Mouse (Mus musculus) embryonic facial prominence, embryonic 10.5 days (tissue): ENCODE results near the gene Cryab. TPM values are rescaled to one million over a fixed set of nuclear protein-coding genes. Genes with fewer than 3 reads are reported as not detected.

Source experiments
- DNase-seq: peaks from one replicate; pipeline ENCODE4 v3.0.0-alpha.2; 2017; ENCODE audit warnings: low spot score
- H3K27ac ChIP-seq: fragments of 300-500 bp; sonication (generic); replicated peaks from 2 replicates; pipeline ENCODE4 v1.5.1; 2016; ENCODE audit warnings: mild to moderate bottlenecking
- H3K27me3 ChIP-seq: fragments of 300-500 bp; sonication (generic); replicated peaks from 2 replicates; pipeline ENCODE4 v1.6.1; 2016; ENCODE audit warnings: low read depth, mild to moderate bottlenecking; ENCODE audit not compliant: poor library complexity, severe bottlenecking
- H3K36me3 ChIP-seq: fragments of 300-500 bp; sonication (generic); replicated peaks from 2 replicates; pipeline ENCODE4 v1.6.1; 2016; ENCODE audit warnings: mild to moderate bottlenecking, moderate library complexity
- H3K4me1 ChIP-seq: fragments of 300-500 bp; sonication (generic); 2 replicates; pipeline ENCODE4 v1.6.1; 2016
- H3K4me3 ChIP-seq: fragments of 300-500 bp; sonication (generic); 2 replicates; pipeline ENCODE4 v1.5.1; 2016; ENCODE audit warnings: mild to moderate bottlenecking, moderate library complexity
- H3K9me3 ChIP-seq: fragments of 300-500 bp; sonication (generic); 2 replicates; pipeline ENCODE4 v1.6.1; 2016; ENCODE audit warnings: mild to moderate bottlenecking
- WGBS: fragments of 180-500 bp; shearing (Covaris S2); methylation state at CpG from one replicate; pipeline ENCODE4 v1.1.7; 2016; 5-methylcytosine and 5-hydroxymethylcytosine counted together
- polyA plus RNA-seq: library from polyadenylated mRNA; unstranded; fragments of >200 nt; fragmentation: Nextera tagmentation; extraction: Ambion mirVana; gene quantifications from 2 replicates; pipeline ENCODE4 v1.2.1, GENCODE M21; 2016

The Cryab gene
- polyA plus RNA-seq, 1 experiment from 2014 or later, result 12.9 TPM

GRCm38 (mm10) chr9:50727171-50727924, 23.8 kb upstream of the Cryab start:
- H3K4me1 ChIP-seq, result peaks cover 66% of the 10 kb centered on the region
- H3K27ac ChIP-seq, result peak overlapping the region; percentile 96
- peaks cover 9% of the 10 kb centered on the region; the same call in 1 of the 2 replicates for H3K27me3 ChIP-seq
- WGBS, result 3% methylated on average over 30 of the region's 30 CpGs
- H3K9me3 ChIP-seq, result no peaks in the 10 kb centered on the region
- H3K4me3 ChIP-seq, result peak overlapping the region; percentile 81
- peaks cover 6% of the 10 kb centered on the region for H3K36me3 ChIP-seq
- DNase-seq, result peak; percentile 68

GRCm38 (mm10) chr9:50727925-50728651, 23.0 kb upstream of the Cryab start:
- Histone ChIP-seq H3K4me1 (peaks cover 69% of the 10 kb centered on the region), H3K9me3 (no peaks in the 10 kb centered on the region), H3K27me3 (peaks cover 9% of the 10 kb centered on the region; the same call in 1 of the 2 replicates), H3K36me3 (peaks cover 3% of the 10 kb centered on the region; the same call in 1 of the 2 replicates), H3K27ac (peak overlapping the region; percentile 96), H3K4me3 (peak overlapping the region; percentile 81)
- DNase-seq, result peak; percentile 91
- under 1% methylated on average over 45 of the region's 45 CpGs for WGBS

GRCm38 (mm10) chr9:50729600-50729999, 21.5 kb upstream of the Cryab start:
- Histone ChIP-seq H3K36me3 (no peaks in the 10 kb centered on the region), H3K9me3 (no peaks in the 10 kb centered on the region), H3K4me3 (no peak overlapping the region), H3K4me1 (peaks cover 59% of the 10 kb centered on the region), H3K27ac (no peak overlapping the region), H3K27me3 (peaks cover 9% of the 10 kb centered on the region; the same call in 1 of the 2 replicates)
- WGBS, result 39% methylated on average over 4 of the region's 4 CpGs
- no peak for DNase-seq

GRCm38 (mm10) chr9:50732560-50732959, 18.6 kb upstream of the Cryab start:
- 29% methylated on average over 4 of the region's 4 CpGs for WGBS
- DNase-seq, result no peak
- H3K27me3 ChIP-seq, result peaks cover 11% of the 10 kb centered on the region; the same call in 1 of the 2 replicates
- H3K4me1 ChIP-seq, result peaks cover 34% of the 10 kb centered on the region
- no peaks in the 10 kb centered on the region for H3K36me3 ChIP-seq
- H3K27ac ChIP-seq, result no peak overlapping the region; the same call in 1 of the 2 replicates
- no peaks in the 10 kb centered on the region for H3K9me3 ChIP-seq
- H3K4me3 ChIP-seq, result no peak overlapping the region

GRCm38 (mm10) chr9:50734989-50735388, 16.1 kb upstream of the Cryab start:
- Histone ChIP-seq H3K4me1 (peaks cover 30% of the 10 kb centered on the region), H3K36me3 (no peaks in the 10 kb centered on the region), H3K9me3 (no peaks in the 10 kb centered on the region), H3K27me3 (peaks cover 9% of the 10 kb centered on the region; the same call in 1 of the 2 replicates), H3K27ac (no peak overlapping the region), H3K4me3 (0 out of 2 replicates have a peak overlapping the region, but pooled peaks have one; percentile 14)
- WGBS, result 9% methylated on average over 9 of the region's 9 CpGs
- peak; percentile 62 for DNase-seq

GRCm38 (mm10) chr9:50738914-50739870, 11.9 kb upstream of the Cryab start, which contains the start of gene Dixdc1:
Dixdc1 (minus strand) TSS chr9:50739517.
- peak; percentile 95 for DNase-seq
- Histone ChIP-seq H3K4me1 (peaks cover 16% of the 10 kb centered on the region), H3K27ac (peak within 1 kb of the TSS; percentile 57; the same call in 1 of the 2 replicates), H3K27me3 (0 out of 2 replicates have a peak, but pooled peaks cover 5% of the 10 kb centered on the region), H3K9me3 (no peaks in the 10 kb centered on the region), H3K4me3 (peak within 1 kb of the TSS; percentile 49), H3K36me3 (no peaks in the 10 kb centered on the region)
- WGBS, result 16% methylated on average over 36 of the region's 36 CpGs

GRCm38 (mm10) chr9:50740867-50741784, 10.0 kb upstream of the Cryab start:
- H3K9me3 ChIP-seq, result no peaks in the 10 kb centered on the region
- no peak overlapping the region for H3K27ac ChIP-seq
- WGBS, result 87% methylated on average over 14 of the region's 14 CpGs
- DNase-seq, result no peak
- peaks cover 20% of the 10 kb centered on the region for H3K27me3 ChIP-seq
- no peaks in the 10 kb centered on the region for H3K36me3 ChIP-seq
- H3K4me3 ChIP-seq, result no peak overlapping the region
- H3K4me1 ChIP-seq, result peaks cover 16% of the 10 kb centered on the region

GRCm38 (mm10) chr9:50742261-50742660, 8.9 kb upstream of the Cryab start:
- WGBS, result 84% methylated on average over 3 of the region's 3 CpGs
- no peak for DNase-seq
- Histone ChIP-seq H3K27me3 (peaks cover 31% of the 10 kb centered on the region), H3K4me3 (no peak overlapping the region), H3K36me3 (no peaks in the 10 kb centered on the region), H3K27ac (no peak overlapping the region), H3K9me3 (no peaks in the 10 kb centered on the region), H3K4me1 (peaks cover 22% of the 10 kb centered on the region)

GRCm38 (mm10) chr9:50742744-50743143, 8.4 kb upstream of the Cryab start:
- Histone ChIP-seq H3K36me3 (no peaks in the 10 kb centered on the region), H3K27me3 (peaks cover 32% of the 10 kb centered on the region), H3K27ac (no peak overlapping the region), H3K4me1 (peaks cover 22% of the 10 kb centered on the region), H3K4me3 (no peak overlapping the region), H3K9me3 (no peaks in the 10 kb centered on the region)
- no peak for DNase-seq
- WGBS, result 69% methylated on average over 2 of the region's 2 CpGs

GRCm38 (mm10) chr9:50745806-50746205, 5.3 kb upstream of the Cryab start:
- Histone ChIP-seq H3K4me1 (peaks cover 18% of the 10 kb centered on the region), H3K27ac (peak overlapping the region; percentile 36), H3K9me3 (no peaks in the 10 kb centered on the region), H3K36me3 (no peaks in the 10 kb centered on the region), H3K4me3 (peak overlapping the region; percentile 48), H3K27me3 (peaks cover 39% of the 10 kb centered on the region)
- DNase-seq, result no peak
- 13% methylated on average over 7 of the region's 7 CpGs for WGBS

GRCm38 (mm10) chr9:50746214-50746677, 4.9 kb upstream of the Cryab start, which contains the start of gene 2310030G06Rik:
2310030G06Rik (minus strand) TSS chr9:50746536.
- H3K9me3 ChIP-seq, result no peaks in the 10 kb centered on the region
- H3K4me1 ChIP-seq, result peaks cover 22% of the 10 kb centered on the region
- 2% methylated on average over 19 of the region's 19 CpGs for WGBS
- peak within 1 kb of the TSS; percentile 48 for H3K4me3 ChIP-seq
- peak; percentile 56 for DNase-seq
- peaks cover 43% of the 10 kb centered on the region for H3K27me3 ChIP-seq
- no peaks in the 10 kb centered on the region for H3K36me3 ChIP-seq
- peak within 1 kb of the TSS; percentile 36 for H3K27ac ChIP-seq
